Mouse (Mus musculus) left cerebral cortex, postnatal 25 days (tissue): Measurements from ENCODE around the gene Rbm7. TPM values are rescaled to one million over a fixed set of nuclear protein-coding genes. Genes with fewer than 3 reads are reported as not detected.
"Not testable (repeated sequence)": the region's sequence is repeated elsewhere in the genome, so short reads cannot be mapped to it uniquely, and the experiment has no call there.

ENCODE experiments used
- DNase-seq, 2 experiments: peaks; one replicate each; pipeline ENCODE4 v3.0.0; 2022; ENCODE audit warnings: low spot score in 2 of 2, mixed read lengths in 1 of 2
- intact Hi-C: fragments of 180-260 bp; cut with DNase I; formaldehyde crosslinking; loops from one replicate; pipeline ENCODE4 v1.15.1; 2025
- total RNA-seq, 2 experiments: library from RNA; stranded (reverse); gene quantifications; 2 replicates each; pipeline ENCODE4 v1.2.3; 2021

Rbm7 gene
- total RNA-seq, 2 experiments from 2014 or later = 34.3 to 35.5 TPM

- intact Hi-C loops = no loop called here
- DNase-seq = peak in 1 of 2 experiments; percentile 11
Observed at GRCm38 (mm10) chr9:48481214-48482134, 13.6 kb downstream of the Rbm7 start.

- intact Hi-C loops = loop anchor here (1.0 kb wide), 1 partner anchor 15 kb away; the partner anchor contains the start of genes Gm5617 and Rbm7
- peak; percentile 93 to 98 for DNase-seq
Observed at GRCm38 (mm10) chr9:48480411-48481213, 14.5 kb downstream of the Rbm7 start, which contains the start of gene Rexo2. TSS of gene Rexo2 (minus strand) at chr9:48480623.

GRCm38 (mm10) chr9:48479838-48480410, 15.2 kb downstream of the Rbm7 start:
- intact Hi-C loops = loop anchor here (1.0 kb wide), 1 partner anchor 15 kb away; the partner anchor contains the start of genes Gm5617 and Rbm7
- no peak for DNase-seq

GRCm38 (mm10) chr9:48478808-48479207, 16.3 kb downstream of the Rbm7 start:
- intact Hi-C loops = no loop called here
- no peak for DNase-seq

- no peak for DNase-seq
- intact Hi-C loops = no loop called here
Observed at GRCm38 (mm10) chr9:48476236-48477165, 18.6 kb downstream of the Rbm7 start.

- DNase-seq = no peak
- intact Hi-C loops = loop anchor here (5.0 kb wide), 1 partner anchor 207 kb away; no protein-coding TSS in a partner anchor
Observed at GRCm38 (mm10) chr9:48474367-48474766, 20.7 kb downstream of the Rbm7 start.

GRCm38 (mm10) chr9:48473131-48473530, 22.0 kb downstream of the Rbm7 start:
- peak in 1 of 2 experiments; percentile 44 for DNase-seq
- intact Hi-C loops = loop anchor here (5.0 kb wide), 1 partner anchor 206 kb away; no protein-coding TSS in a partner anchor

- peak in 1 of 2 experiments; percentile 78 for DNase-seq
- intact Hi-C loops = loop anchor here (5.0 kb wide), 1 partner anchor 205 kb away; no protein-coding TSS in a partner anchor
Observed at GRCm38 (mm10) chr9:48472441-48473025, 22.6 kb downstream of the Rbm7 start.

GRCm38 (mm10) chr9:48467471-48467870, 27.6 kb downstream of the Rbm7 start:
- not testable (repeated sequence) for DNase-seq
- intact Hi-C loops = loop anchor here (2.0 kb wide), 1 partner anchor 91 kb away; no protein-coding TSS in a partner anchor

- intact Hi-C loops = loop anchor here (2.0 kb wide), 1 partner anchor 92 kb away; no protein-coding TSS in a partner anchor
- DNase-seq = peak; percentile 35 to 46
Observed at GRCm38 (mm10) chr9:48466804-48467203, 28.3 kb downstream of the Rbm7 start.

GRCm38 (mm10) chr9:48465671-48466070, 29.4 kb downstream of the Rbm7 start:
- DNase-seq = no peak
- intact Hi-C loops = loop anchor here (2.0 kb wide), 1 partner anchor 93 kb away; no protein-coding TSS in a partner anchor

GRCm38 (mm10) chr9:48461545-48461944, 33.6 kb downstream of the Rbm7 start:
- DNase-seq = no peak
- intact Hi-C loops = no loop called here

GRCm38 (mm10) chr9:48460720-48461119, 34.4 kb downstream of the Rbm7 start:
- intact Hi-C loops = no loop called here

GRCm38 (mm10) chr9:48459391-48459790, 35.7 kb downstream of the Rbm7 start:
- intact Hi-C loops = no loop called here

More at GRCm38 (mm10) chr9:48460720-48461119, 34.4 kb downstream of the Rbm7 start:
- DNase-seq = no peak

GRCm38 (mm10) chr9:48458879-48459278, 36.2 kb downstream of the Rbm7 start:
- no peak for DNase-seq
- intact Hi-C loops = no loop called here

More at GRCm38 (mm10) chr9:48459391-48459790, 35.7 kb downstream of the Rbm7 start:
- no peak for DNase-seq

- intact Hi-C loops = no loop called here
- no peak for DNase-seq
Observed at GRCm38 (mm10) chr9:48455961-48456360, 39.1 kb downstream of the Rbm7 start.

GRCm38 (mm10) chr9:48450066-48450465, 45.0 kb downstream of the Rbm7 start:
- intact Hi-C loops = no loop called here
- no peak for DNase-seq

- peak in 1 of 2 experiments; percentile 19 for DNase-seq
- intact Hi-C loops = loop anchor here (10.0 kb wide), 1 partner anchor 137 kb away; no protein-coding TSS in a partner anchor
Observed at GRCm38 (mm10) chr9:48447783-48448209, 47.3 kb downstream of the Rbm7 start.
